Mouse (Mus musculus) hindbrain, embryonic 10.5 days (tissue): ENCODE measurements around the gene Ccdc102a. TPM values are rescaled to one million over a fixed set of nuclear protein-coding genes. Genes with fewer than 3 reads are reported as not detected.
"Not testable (repeated sequence)": the region's sequence is repeated elsewhere in the genome, so short reads cannot be mapped to it uniquely, and the experiment has no call there.

Experiments
- DNase-seq: peaks from one replicate; pipeline ENCODE4 v3.0.0-alpha.2; 2017; ENCODE audit warnings: low spot score
- H3K27ac ChIP-seq: fragments of 300-500 bp; sonication (generic); 2 replicates; pipeline ENCODE4 v1.5.1; 2016; ENCODE audit warnings: mild to moderate bottlenecking, moderate library complexity
- H3K27me3 ChIP-seq: fragments of 300-500 bp; sonication (generic); 2 replicates; pipeline ENCODE4 v1.6.1; 2016; ENCODE audit warnings: mild to moderate bottlenecking; ENCODE audit not compliant: poor library complexity, insufficient read depth, severe bottlenecking
- H3K36me3 ChIP-seq: fragments of 300-500 bp; sonication (generic); 2 replicates; pipeline ENCODE4 v1.6.1; 2016; ENCODE audit warnings: mild to moderate bottlenecking, moderate library complexity
- H3K4me1 ChIP-seq: fragments of 300-500 bp; sonication (generic); replicated peaks from 2 replicates; pipeline ENCODE4 v1.6.1; 2016; ENCODE audit warnings: mild to moderate bottlenecking
- H3K4me3 ChIP-seq: fragments of 300-500 bp; sonication (generic); 2 replicates; pipeline ENCODE4 v1.5.1; 2016; ENCODE audit warnings: mild to moderate bottlenecking, moderate library complexity
- H3K9me3 ChIP-seq: fragments of 300-500 bp; sonication (generic); 2 replicates; pipeline ENCODE4 v1.6.1; 2016; ENCODE audit warnings: mild to moderate bottlenecking, moderate library complexity
- WGBS: fragments of 180-500 bp; shearing (Covaris S2); methylation state at CpG from one replicate; pipeline ENCODE4 v1.1.7; 2016; 5-methylcytosine and 5-hydroxymethylcytosine counted together
- polyA plus RNA-seq: library from polyadenylated mRNA; unstranded; fragments of >200 nt; fragmentation: Nextera tagmentation; extraction: Ambion mirVana; gene quantifications from 2 replicates; pipeline ENCODE4 v1.2.1, GENCODE M21; 2016

Gene Ccdc102a
- polyA plus RNA-seq, 1 experiment from 2014 or later = 15.7 TPM

DNA sequence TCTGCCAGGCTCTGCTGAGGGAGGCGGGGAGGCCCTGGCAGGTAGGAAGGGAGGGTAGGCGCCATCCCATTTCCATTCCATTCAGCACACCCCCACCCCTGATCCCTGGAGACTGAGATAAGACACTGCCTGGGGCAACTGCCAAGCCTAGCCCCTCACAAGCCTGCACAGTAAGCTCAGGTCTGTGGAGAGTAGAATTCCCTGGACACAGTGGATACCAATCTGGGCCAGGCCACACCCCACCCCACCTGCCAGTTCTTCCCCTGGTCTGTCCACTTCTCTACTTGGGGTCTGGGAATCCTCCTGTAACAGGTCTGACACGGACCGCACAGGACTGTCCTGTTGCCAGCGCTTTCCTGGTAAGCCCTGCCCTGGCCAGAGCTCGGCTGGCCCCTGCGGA is 48.8 kb downstream of the Ccdc102a start:
- Histone ChIP-seq H3K36me3 (peaks cover 42% of the 10 kb centered on the region), H3K4me1 (peaks cover 52% of the 10 kb centered on the region), H3K9me3 (no peaks in the 10 kb centered on the region), H3K27ac (0 out of 2 replicates have a peak overlapping the region, but pooled peaks have one; percentile 79), H3K27me3 (peaks cover 46% of the 10 kb centered on the region), H3K4me3 (peak overlapping the region; percentile 53; the same call in 1 of the 2 replicates)
- 54% methylated on average over 7 of the region's 7 CpGs for WGBS
- DNase-seq = no peak

DNA sequence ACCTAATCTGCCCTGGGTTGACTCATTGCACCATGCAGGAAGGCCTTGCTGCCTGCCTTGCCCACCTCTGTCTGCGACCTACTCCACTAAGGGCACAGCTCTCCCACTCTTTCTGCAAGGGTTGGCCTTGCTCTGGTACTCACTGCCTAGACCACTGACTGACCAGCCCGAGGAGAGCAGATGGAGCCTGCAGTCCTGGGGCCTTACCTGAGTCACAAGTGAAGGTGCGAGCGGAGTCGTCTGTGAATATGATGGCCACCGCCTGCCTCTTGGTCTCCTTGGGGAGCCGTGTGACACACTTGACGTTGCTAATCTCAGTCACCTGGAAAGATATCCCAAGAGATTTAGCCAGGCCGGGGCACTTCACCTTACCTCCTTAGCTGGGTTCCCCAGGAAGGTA is 51.0 kb downstream of the Ccdc102a start:
- no peak for DNase-seq
- Histone ChIP-seq H3K4me3 (no peak overlapping the region), H3K27me3 (peaks cover 30% of the 10 kb centered on the region), H3K4me1 (peaks cover 40% of the 10 kb centered on the region), H3K9me3 (no peaks in the 10 kb centered on the region), H3K27ac (0 out of 2 replicates have a peak overlapping the region, but pooled peaks have one; percentile 3), H3K36me3 (peaks cover 65% of the 10 kb centered on the region)
- WGBS = 93% methylated on average over 9 of the region's 9 CpGs

DNA sequence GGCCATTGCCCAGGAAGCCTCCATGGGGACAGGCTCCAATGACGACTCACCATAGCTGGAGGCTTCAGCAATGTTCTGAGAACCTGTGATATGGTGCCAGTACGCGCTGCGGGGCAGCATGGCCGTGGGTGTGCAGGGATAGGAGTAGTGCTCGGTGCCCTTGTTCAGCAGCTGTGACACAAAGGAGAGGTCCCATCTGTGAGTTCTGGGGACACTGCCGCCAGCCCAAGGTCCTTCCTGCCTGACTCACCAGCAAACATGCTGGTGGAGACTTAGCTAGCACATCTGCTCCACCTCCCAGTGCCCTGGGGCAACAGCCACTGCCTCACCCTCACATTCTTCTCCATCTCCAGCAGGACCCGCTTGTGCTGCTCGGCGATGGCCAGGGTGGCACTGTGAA is 52.6 kb downstream of the Ccdc102a start:
- peaks cover 16% of the 10 kb centered on the region for H3K27me3 ChIP-seq
- no peaks in the 10 kb centered on the region for H3K9me3 ChIP-seq
- H3K4me1 ChIP-seq = peaks cover 24% of the 10 kb centered on the region
- no peak overlapping the region for H3K27ac ChIP-seq
- H3K4me3 ChIP-seq = no peak overlapping the region
- peaks cover 79% of the 10 kb centered on the region for H3K36me3 ChIP-seq
- WGBS = 81% methylated on average over 10 of the region's 10 CpGs
- DNase-seq = no peak

DNA sequence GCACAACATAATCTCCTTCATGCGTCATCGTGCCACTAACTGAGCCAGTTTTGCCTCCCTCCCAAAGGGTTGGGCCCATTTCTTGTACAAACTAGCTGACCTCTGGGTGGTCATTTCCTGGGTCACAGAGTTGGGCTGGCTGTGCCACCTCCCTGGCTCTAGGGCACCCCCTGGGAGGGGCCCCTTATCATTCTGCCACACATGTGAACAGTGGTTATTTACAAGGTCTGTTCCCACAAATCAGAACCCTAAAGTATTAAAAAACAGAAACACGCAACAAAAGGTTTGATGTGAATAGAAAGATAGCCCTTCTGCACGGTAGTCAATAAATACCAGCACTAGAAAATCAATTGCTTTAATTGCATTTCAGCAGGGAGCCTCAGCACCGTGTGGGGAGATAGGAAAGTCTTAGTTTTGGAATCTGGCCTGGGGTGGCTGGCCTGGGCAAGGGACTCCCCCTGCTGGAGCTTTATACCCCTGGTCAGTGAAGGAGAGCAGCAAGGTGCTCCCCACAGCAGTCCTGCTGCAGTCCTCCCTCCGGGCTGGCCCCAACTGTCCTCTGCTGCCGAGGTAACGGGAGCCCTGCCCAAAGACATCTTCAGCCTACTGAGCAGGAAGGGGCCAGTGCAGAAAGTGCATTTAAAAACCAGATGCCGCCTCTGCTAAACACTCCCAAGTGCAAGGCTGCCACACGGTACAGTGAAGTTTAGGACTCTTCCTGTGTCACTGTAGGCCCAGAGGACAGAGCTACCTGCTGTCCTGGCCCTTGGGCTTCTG is 53.8 kb downstream of the Ccdc102a start:
- Histone ChIP-seq H3K9me3 (no peaks in the 10 kb centered on the region), H3K36me3 (peaks cover 88% of the 10 kb centered on the region)
- WGBS = 81% methylated on average over 10 of the region's 10 CpGs

DNA sequence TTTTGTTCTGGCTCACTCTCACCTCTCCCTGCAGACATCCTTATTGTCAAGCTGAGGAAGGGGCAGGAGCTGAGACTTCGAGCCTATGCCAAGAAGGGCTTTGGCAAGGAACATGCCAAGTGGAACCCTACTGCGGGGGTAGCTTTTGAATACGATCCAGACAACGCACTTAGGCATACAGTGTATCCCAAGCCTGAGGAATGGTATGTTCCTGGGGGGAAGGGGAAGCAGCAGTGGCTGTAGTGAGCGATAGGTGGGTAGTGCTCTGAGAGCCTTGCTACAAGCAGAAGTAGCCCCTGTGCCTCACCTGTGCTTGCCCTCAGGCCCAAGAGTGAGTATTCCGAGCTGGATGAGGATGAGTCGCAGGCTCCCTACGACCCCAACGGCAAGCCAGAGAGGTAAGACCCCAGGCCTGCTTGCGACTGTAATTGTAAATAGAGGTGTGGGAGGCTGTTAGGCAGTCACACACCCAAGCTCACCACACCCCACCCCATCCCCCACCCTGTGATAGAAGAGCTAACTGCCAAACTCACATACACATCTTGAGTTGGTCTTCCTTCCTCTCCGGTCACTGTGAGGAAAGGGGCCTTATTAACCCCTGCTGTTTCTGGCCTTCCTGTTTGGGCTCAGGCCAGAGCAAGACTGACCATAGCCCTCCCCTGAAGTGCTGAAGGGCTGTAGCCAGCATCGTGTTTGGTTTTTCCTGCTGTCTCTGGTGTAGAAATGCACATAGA is 55.2 kb downstream of the Ccdc102a start:
- peaks cover 80% of the 10 kb centered on the region for H3K36me3 ChIP-seq
- WGBS = 94% methylated on average over 12 of the region's 12 CpGs
- H3K4me1 ChIP-seq = peaks cover 17% of the 10 kb centered on the region
- no peaks in the 10 kb centered on the region for H3K27me3 ChIP-seq
- DNase-seq = no peak
- H3K27ac ChIP-seq = no peak overlapping the region
- no peaks in the 10 kb centered on the region for H3K9me3 ChIP-seq
- no peak overlapping the region for H3K4me3 ChIP-seq

More for the DNA sequence above, 53.8 kb downstream of the Ccdc102a start:
- DNase-seq = no peak
- Histone ChIP-seq H3K27ac (no peak overlapping the region), H3K4me3 (no peak overlapping the region), H3K4me1 (peaks cover 17% of the 10 kb centered on the region), H3K27me3 (peaks cover 3% of the 10 kb centered on the region)

DNA sequence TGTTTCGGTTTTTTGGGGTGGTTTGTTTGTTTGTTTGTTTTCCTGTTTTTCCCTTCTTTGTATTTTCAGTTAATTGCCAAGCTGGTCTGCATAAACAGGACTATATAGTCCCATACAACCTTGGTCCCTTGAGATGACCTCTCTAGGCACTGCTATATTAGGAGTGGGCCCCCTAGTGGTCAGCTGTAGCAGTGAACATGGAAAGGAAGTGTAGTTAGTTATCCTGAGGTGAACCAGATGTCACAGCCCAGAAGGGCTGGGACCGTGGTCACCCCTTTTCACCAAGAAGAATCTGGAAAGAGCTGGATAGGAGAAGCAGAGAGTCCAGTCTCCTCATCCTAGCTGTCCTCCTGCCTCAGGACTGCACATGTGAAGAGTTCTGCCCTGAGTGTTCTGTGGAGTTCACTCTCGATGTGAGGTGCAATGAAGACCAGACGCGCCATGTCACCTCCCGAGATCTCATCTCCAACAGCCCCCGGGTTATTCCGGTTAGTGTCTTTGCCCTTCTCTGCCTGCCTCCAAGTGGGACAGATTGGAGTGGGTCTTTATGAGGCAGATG is 56.5 kb downstream of the Ccdc102a start:
- no peak overlapping the region for H3K27ac ChIP-seq
- peaks cover 17% of the 10 kb centered on the region for H3K4me1 ChIP-seq
- H3K36me3 ChIP-seq = peaks cover 68% of the 10 kb centered on the region
- DNase-seq = peak; percentile 65
- H3K4me3 ChIP-seq = no peak overlapping the region
- 80% methylated on average over 8 of the region's 8 CpGs for WGBS
- H3K27me3 ChIP-seq = no peaks in the 10 kb centered on the region
- H3K9me3 ChIP-seq = no peaks in the 10 kb centered on the region

DNA sequence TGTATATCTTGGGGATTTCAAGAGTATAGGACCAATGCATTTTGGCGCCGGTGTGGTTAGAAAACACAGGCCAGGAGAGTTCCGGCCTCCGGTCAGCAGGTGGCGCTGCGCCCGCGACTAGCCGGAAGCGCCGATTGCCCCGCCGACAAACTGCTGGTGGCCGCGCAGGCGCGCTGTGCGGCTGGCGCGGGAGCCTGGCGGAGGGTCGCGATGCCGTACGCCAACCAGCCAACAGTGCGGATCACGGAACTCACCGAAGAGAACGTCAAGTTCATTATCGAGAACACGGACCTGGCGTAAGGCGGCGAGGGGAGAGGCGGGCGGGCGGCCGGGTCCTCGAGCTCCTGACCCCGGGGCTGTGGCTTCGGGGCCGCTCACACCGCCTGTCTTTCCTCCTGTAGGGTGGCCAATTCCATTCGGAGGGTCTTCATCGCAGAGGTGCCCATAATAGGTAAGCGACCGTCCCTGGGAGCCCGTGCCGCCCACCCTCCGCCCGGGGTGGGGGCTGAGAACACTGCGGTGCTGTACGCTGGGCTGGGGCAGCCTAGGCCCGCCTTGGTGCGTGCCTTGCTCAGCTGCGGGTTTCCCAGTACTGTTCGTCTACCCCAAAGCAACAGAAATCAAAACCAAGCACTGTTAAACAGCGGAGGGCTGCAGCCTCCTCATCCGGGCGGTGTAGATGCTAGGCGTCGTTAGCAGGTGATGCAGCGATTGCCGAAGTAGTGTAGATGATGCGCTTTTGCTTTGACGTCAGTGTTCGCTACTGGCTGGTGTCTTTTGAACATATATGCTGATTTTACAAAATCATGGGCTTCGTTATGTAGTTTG is 60.3 kb downstream of the Ccdc102a start, which contains the start of gene Polr2c:
Polr2c (plus strand) TSS at position 105 of the 828 bp plus-strand sequence.
- H3K27me3 ChIP-seq = no peaks in the 10 kb centered on the region
- peak; percentile 92 for DNase-seq
- H3K4me1 ChIP-seq = peaks cover 17% of the 10 kb centered on the region
- 1% methylated on average over 68 of the region's 68 CpGs for WGBS
- no peaks in the 10 kb centered on the region for H3K9me3 ChIP-seq
- peak within 1 kb of the TSS; percentile 99 for H3K4me3 ChIP-seq
- H3K36me3 ChIP-seq = peaks cover 51% of the 10 kb centered on the region
- H3K27ac ChIP-seq = peak within 1 kb of the TSS; percentile 89

DNA sequence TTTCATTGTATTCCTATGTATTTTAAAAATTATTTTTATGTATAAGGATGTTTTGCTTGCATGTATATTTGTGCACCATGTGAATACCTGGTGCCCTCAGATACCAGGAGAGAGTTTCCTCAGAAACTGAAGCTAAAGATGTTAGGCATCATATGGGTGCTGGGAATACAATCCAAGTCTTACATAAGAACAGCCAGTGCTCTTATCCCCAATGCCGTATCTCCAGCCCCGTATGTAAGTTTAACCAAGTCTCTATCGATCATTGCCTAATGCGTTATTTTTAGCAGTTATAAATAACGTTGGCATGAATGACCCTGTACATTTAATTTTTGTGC is 60.9 kb downstream of the Ccdc102a start:
- WGBS = 32% methylated on average over 5 of the region's 5 CpGs
- Histone ChIP-seq H3K36me3 (peaks cover 50% of the 10 kb centered on the region), H3K9me3 (no peaks in the 10 kb centered on the region), H3K27me3 (no peaks in the 10 kb centered on the region), H3K4me3 (peak overlapping the region; percentile 99), H3K27ac (no peak overlapping the region), H3K4me1 (peaks cover 17% of the 10 kb centered on the region)
- DNase-seq = no peak

DNA sequence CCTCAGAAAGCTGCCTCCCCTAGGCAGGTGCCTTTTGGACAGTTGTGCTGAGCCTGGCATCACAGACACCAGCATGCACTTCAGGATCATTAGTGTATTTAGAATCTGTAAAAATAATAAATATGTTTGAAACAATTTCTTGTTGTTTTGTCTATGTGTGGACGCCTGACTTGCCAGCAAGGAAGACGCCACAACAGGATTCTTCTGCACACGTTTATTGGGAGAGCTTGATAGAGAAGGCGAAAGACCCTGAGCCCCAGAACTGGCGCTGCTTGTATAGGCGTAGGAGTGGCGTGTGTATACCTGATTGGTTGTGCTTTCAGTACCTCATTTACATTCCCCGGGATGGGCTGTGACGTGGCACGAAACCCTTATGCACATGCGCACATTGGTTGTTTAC is 63.1 kb downstream of the Ccdc102a start:
- H3K27me3 ChIP-seq, H3K9me3 ChIP-seq, H3K27ac ChIP-seq, DNase-seq, H3K4me3 ChIP-seq: not testable (repeated sequence)
- 89% methylated on average over 11 of the region's 11 CpGs for WGBS
- Histone ChIP-seq H3K4me1 (peaks cover 17% of the 10 kb centered on the region), H3K36me3 (peaks cover 52% of the 10 kb centered on the region)

Other genes with a start within 250 kb of the Ccdc102a start
- 0.15 and 0.21 TPM in 2 replicates for gene Pllp, start 221.8 kb downstream of the Ccdc102a start, polyA plus RNA-seq
- gene Ccl22, start 172.5 kb downstream of the Ccdc102a start, polyA plus RNA-seq = not detected in 2 replicates
- gene Cx3cl1, start 146.1 kb downstream of the Ccdc102a start, polyA plus RNA-seq = 12.2 and 13.3 TPM in 2 replicates
- gene Ccl17, start 107.6 kb downstream of the Ccdc102a start, polyA plus RNA-seq = not detected in 2 replicates
- gene Coq9, start 79.8 kb downstream of the Ccdc102a start, polyA plus RNA-seq = 52.2 and 52.3 TPM in 2 replicates
- 181 and 194 TPM in 2 replicates for gene Ciapin1, start 79.7 kb downstream of the Ccdc102a start, polyA plus RNA-seq
- gene Polr2c, start 60.6 kb downstream of the Ccdc102a start, polyA plus RNA-seq = 154 and 169 TPM in 2 replicates
- gene Dok4, start 41.8 kb downstream of the Ccdc102a start, polyA plus RNA-seq = 14.6 and 16.9 TPM in 2 replicates
- 0.22 and 0.68 TPM in 2 replicates for gene Adgrg5, start 5.6 kb upstream of the Ccdc102a start, polyA plus RNA-seq
- gene Adgrg1, start 56.7 kb upstream of the Ccdc102a start, polyA plus RNA-seq = 101 and 186 TPM in 2 replicates
- 3.2 and 3.5 TPM in 2 replicates for gene Adgrg3, start 99.6 kb upstream of the Ccdc102a start, polyA plus RNA-seq
- 0.68 and 0.88 TPM in 2 replicates for gene Drc7, start 137.0 kb upstream of the Ccdc102a start, polyA plus RNA-seq
- gene Katnb1, start 163.1 kb upstream of the Ccdc102a start, polyA plus RNA-seq = 37.7 and 41.6 TPM in 2 replicates